Mouse (Mus musculus) erythroblast, embryonic 14.5 days (primary cell): Measurements from ENCODE around the gene Ntrk3. TPM values are rescaled to one million over a fixed set of nuclear protein-coding genes. Genes with fewer than 3 reads are reported as not detected.

Experiments used
- H3K27me3 ChIP-seq: 2 replicates; pipeline ENCODE4 v1.6.1; 2012; ENCODE audit warnings: inconsistent platforms; ENCODE audit not compliant: control insufficient read depth
- H3K36me3 ChIP-seq: 2 replicates; pipeline ENCODE4 v1.6.1; 2012; ENCODE audit warnings: mild to moderate bottlenecking, inconsistent platforms; ENCODE audit not compliant: control insufficient read depth
- H3K4me1 ChIP-seq: 2 replicates; pipeline ENCODE4 v1.6.1; 2012; ENCODE audit warnings: inconsistent platforms; ENCODE audit not compliant: control insufficient read depth
- H3K4me3 ChIP-seq: replicated peaks from 2 replicates; pipeline ENCODE3; 2012; ENCODE audit warnings: moderate library complexity, mild to moderate bottlenecking, inconsistent platforms
- H3K9me3 ChIP-seq: 2 replicates; pipeline ENCODE4 v1.6.1; 2012; ENCODE audit warnings: low read length, inconsistent platforms, mixed read lengths; ENCODE audit not compliant: control insufficient read depth
- GATA1 ChIP-seq: IDR thresholded peaks from 2 replicates; pipeline ENCODE4 v1.6.1; 2012; ENCODE audit warnings: low read length, inconsistent platforms, mixed read lengths
- TAL1 ChIP-seq: IDR thresholded peaks from 3 replicates; pipeline ENCODE4 v1.6.1; 2012; ENCODE audit warnings: low read length, inconsistent platforms, mixed read lengths
- polyA plus RNA-seq: library from polyadenylated mRNA; stranded (reverse); fragments of >175 nt; gene quantifications from 2 replicates; pipeline ENCODE4 v1.2.3, GENCODE M21; 2012

Gene Ntrk3
- polyA plus RNA-seq, 1 experiment: not detected

GRCm38 (mm10) chr7:78568411-78569254 is 169.2 kb downstream of the Ntrk3 start:
- peaks cover 3% of the 10 kb centered on the region; the same call in 1 of the 2 replicates for H3K9me3 ChIP-seq
- no peak overlapping the region for H3K4me3 ChIP-seq
- no peak for TF ChIP-seq TAL1
- TF ChIP-seq GATA1: no peak
- no peaks in the 10 kb centered on the region for H3K36me3 ChIP-seq
- H3K27me3 ChIP-seq: no peaks in the 10 kb centered on the region
- H3K4me1 ChIP-seq: no peaks in the 10 kb centered on the region

- TF ChIP-seq GATA1: no peak
- no peak for TF ChIP-seq TAL1
- H3K36me3 ChIP-seq: no peaks in the 10 kb centered on the region
- H3K9me3 ChIP-seq: peaks cover 3% of the 10 kb centered on the region; the same call in 1 of the 2 replicates
- H3K4me3 ChIP-seq: no peak overlapping the region
- no peaks in the 10 kb centered on the region for H3K4me1 ChIP-seq
- no peaks in the 10 kb centered on the region for H3K27me3 ChIP-seq
Measured at GRCm38 (mm10) chr7:78566617-78567016, 171.2 kb downstream of the Ntrk3 start.

DNA sequence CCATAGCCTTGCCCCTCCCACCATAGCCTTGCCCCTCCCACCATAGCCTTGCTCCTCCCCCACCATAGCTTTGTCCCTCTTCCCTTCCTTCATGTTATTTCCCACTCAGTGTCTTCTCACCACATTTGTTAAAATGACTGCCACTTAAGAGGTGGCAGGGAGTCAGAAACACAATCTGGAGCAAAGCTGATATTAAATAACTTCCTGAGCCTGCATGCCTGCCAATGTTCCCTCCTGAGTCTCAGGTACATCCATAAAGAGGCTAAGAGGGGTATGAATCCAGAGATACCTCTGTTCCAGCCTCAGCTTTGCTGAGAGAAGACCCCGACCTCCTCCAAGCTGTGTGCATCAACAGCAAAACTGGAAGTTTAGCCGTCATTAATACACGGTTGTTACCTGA is 172.4 kb downstream of the Ntrk3 start:
- H3K4me1 ChIP-seq: no peaks in the 10 kb centered on the region
- H3K36me3 ChIP-seq: no peaks in the 10 kb centered on the region
- H3K4me3 ChIP-seq: no peak overlapping the region
- H3K9me3 ChIP-seq: peaks cover 3% of the 10 kb centered on the region; the same call in 1 of the 2 replicates
- H3K27me3 ChIP-seq: no peaks in the 10 kb centered on the region
- no peak for TF ChIP-seq TAL1
- TF ChIP-seq GATA1: no peak

DNA sequence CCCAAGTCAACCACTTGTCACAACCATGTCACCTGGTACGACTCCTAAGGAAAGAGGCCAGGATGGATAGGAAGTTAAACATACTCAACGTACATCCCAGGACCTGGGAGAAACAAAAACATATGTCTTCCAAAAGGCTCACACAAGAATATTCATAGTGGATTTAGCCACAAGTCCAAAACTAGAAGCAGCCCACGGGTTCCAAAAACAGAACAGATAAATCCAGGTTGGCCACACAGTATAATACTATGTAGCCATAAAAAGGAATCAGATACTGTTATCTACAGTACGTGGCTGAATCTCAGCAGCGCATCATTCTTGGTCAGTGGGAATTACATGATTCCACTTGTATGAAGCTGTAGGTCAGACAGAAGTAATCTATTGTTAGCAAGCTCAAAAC is 179.3 kb downstream of the Ntrk3 start:
- H3K4me1 ChIP-seq: no peaks in the 10 kb centered on the region
- H3K27me3 ChIP-seq: no peaks in the 10 kb centered on the region
- no peaks in the 10 kb centered on the region for H3K9me3 ChIP-seq
- no peaks in the 10 kb centered on the region for H3K36me3 ChIP-seq
- no peak overlapping the region for H3K4me3 ChIP-seq
- no peak for TF ChIP-seq GATA1
- TF ChIP-seq TAL1: no peak

GRCm38 (mm10) chr7:78555532-78555931 is 182.3 kb downstream of the Ntrk3 start:
- H3K4me3 ChIP-seq: no peak overlapping the region
- 0 out of 2 replicates have a peak, but pooled peaks cover 2% of the 10 kb centered on the region for H3K9me3 ChIP-seq
- H3K4me1 ChIP-seq: no peaks in the 10 kb centered on the region
- no peaks in the 10 kb centered on the region for H3K36me3 ChIP-seq
- no peak for TF ChIP-seq TAL1
- no peak for TF ChIP-seq GATA1
- H3K27me3 ChIP-seq: no peaks in the 10 kb centered on the region

GRCm38 (mm10) chr7:78549461-78549860 is 188.4 kb downstream of the Ntrk3 start:
- Histone ChIP-seq H3K27me3 (no peaks in the 10 kb centered on the region), H3K4me1 (no peaks in the 10 kb centered on the region), H3K9me3 (peaks cover 14% of the 10 kb centered on the region), H3K4me3 (no peak overlapping the region), H3K36me3 (no peaks in the 10 kb centered on the region)
- no peak for TF ChIP-seq GATA1
- TF ChIP-seq TAL1: no peak

- Histone ChIP-seq H3K4me3 (no peak overlapping the region), H3K4me1 (no peaks in the 10 kb centered on the region), H3K36me3 (no peaks in the 10 kb centered on the region), H3K9me3 (peaks cover 14% of the 10 kb centered on the region), H3K27me3 (no peaks in the 10 kb centered on the region)
- TF ChIP-seq TAL1 (no peak), GATA1 (no peak)
Measured at GRCm38 (mm10) chr7:78548721-78549120, 189.1 kb downstream of the Ntrk3 start.

DNA sequence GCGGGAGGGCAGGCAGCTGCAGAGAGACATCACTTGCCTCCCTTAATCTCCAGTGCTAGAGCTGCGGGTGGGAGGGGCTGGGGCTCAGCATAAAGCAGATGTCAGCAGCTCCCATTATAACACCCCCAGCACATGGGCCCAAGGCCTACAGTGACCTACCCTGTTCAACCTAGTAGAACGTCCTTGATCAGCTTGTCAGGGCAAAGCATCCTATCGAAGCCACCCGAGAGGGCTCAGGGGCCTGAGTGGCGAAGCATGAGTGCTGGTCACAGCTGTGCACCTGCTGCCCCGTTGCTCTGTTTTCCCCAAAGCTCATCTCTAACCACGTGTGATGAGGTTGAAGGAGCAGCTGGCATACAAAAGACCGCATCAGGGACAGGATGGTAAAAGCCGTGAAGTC is 191.3 kb downstream of the Ntrk3 start:
- Histone ChIP-seq H3K9me3 (peaks cover 12% of the 10 kb centered on the region), H3K36me3 (no peaks in the 10 kb centered on the region), H3K4me3 (no peak overlapping the region), H3K27me3 (no peaks in the 10 kb centered on the region), H3K4me1 (no peaks in the 10 kb centered on the region)
- TF ChIP-seq GATA1 (no peak), TAL1 (no peak)

- Histone ChIP-seq H3K9me3 (peaks cover 8% of the 10 kb centered on the region), H3K27me3 (no peaks in the 10 kb centered on the region), H3K4me3 (no peak overlapping the region), H3K4me1 (no peaks in the 10 kb centered on the region), H3K36me3 (no peaks in the 10 kb centered on the region)
- TF ChIP-seq TAL1 (no peak), GATA1 (no peak)
Measured at GRCm38 (mm10) chr7:78542468-78542867, 195.3 kb downstream of the Ntrk3 start.

GRCm38 (mm10) chr7:78530286-78530685 is 207.5 kb downstream of the Ntrk3 start:
- no peak for TF ChIP-seq GATA1
- no peak for TF ChIP-seq TAL1
- Histone ChIP-seq H3K4me1 (no peaks in the 10 kb centered on the region), H3K27me3 (no peaks in the 10 kb centered on the region), H3K36me3 (no peaks in the 10 kb centered on the region), H3K4me3 (no peak overlapping the region), H3K9me3 (no peaks in the 10 kb centered on the region)
